Mouse (Mus musculus): ENCODE results near the gene Ltb4r2. TPM values are rescaled to one million over a fixed set of nuclear protein-coding genes. Genes with fewer than 3 reads are reported as not detected.

Ltb4r2 gene
- polyA plus RNA-seq, 1 experiment: 65.3 TPM

DNA sequence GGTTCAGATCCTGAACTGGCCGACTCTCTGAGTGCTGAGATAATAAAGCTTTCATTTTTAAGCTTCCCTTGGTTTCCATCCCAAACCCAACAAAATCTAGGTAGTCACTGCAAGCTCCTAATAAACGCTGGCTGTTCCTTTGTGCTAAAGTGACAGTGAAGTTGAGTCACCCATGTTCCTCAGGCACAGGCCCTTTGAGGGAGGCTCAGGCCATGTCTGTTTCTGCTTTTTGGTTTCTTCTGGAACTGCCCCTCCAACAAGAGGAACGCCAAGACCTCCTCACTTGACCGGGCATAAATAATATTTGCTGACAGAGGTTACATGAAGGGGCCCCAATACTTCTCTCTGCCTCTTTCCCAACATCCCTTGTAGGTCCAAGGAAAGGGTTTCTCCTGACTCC, 25.5 kb upstream of the Ltb4r2 start:
- Histone ChIP-seq H3K4me3 (ENCODE audit: low read depth, low read length) (no peak overlapping the region), H3K27me3 (ENCODE audit: control insufficient read depth, insufficient read depth, low read length) (no peaks in the 10 kb centered on the region), H3K36me3 (ENCODE audit: control insufficient read depth, insufficient read depth, low read length) (peaks cover 24% of the 10 kb centered on the region), H3K27ac (ENCODE audit: insufficient read depth, low read depth, low read length) (peak overlapping the region; percentile 52; the same call in 1 of the 2 replicates), H3K4me1 (ENCODE audit: control insufficient read depth, insufficient read depth, insufficient read length, low read length) (peaks cover 32% of the 10 kb centered on the region; the same call in 1 of the 2 replicates)
- TF ChIP-seq CTCF (IDR thresholded peaks at IDR 0.05; ENCODE audit: extremely low read depth, insufficient read length, insufficient replicate concordance, low read depth, low read length): no peak
- no peak for TF ChIP-seq POLR2A (IDR thresholded peaks at IDR 0.05; ENCODE audit: low read depth, low read length)
- 18% methylated on average over 4 of the region's 4 CpGs for WGBS

DNA sequence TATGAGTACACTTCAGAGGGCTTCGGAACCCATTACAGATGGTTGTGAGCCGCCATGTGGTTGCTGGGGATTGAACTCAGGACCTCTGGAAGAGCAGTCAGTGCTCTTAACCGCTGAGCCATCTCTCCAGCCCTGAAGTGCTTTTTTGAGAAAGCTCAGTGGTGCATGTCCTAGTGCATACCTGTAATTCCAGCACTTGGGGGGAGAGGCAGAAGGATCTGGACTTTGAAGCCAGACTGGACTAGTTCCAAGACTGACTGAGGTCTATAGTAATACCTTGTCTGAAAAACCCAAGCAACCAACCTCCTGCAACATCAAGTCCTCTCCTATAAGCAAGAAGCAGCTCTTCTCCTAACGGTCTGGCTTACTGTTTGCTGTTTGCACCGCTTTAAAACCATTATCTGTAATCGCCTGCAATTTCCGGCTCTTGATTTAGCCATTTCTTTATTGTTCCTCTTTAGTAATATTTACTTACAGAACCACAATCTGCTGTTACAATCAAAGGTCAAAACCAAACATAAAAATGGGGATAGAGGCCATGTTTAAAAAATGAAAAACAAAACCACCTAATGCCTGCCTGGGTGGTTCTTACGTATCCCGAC, 24.0 kb upstream of the Ltb4r2 start:
- Histone ChIP-seq H3K4me3 (ENCODE audit: low read depth, low read length) (no peak overlapping the region), H3K36me3 (ENCODE audit: control insufficient read depth, insufficient read depth, low read length) (peaks cover 31% of the 10 kb centered on the region), H3K4me1 (ENCODE audit: control insufficient read depth, insufficient read depth, insufficient read length, low read length) (peaks cover 32% of the 10 kb centered on the region; the same call in 1 of the 2 replicates), H3K27me3 (ENCODE audit: control insufficient read depth, insufficient read depth, low read length) (no peaks in the 10 kb centered on the region), H3K27ac (ENCODE audit: insufficient read depth, low read depth, low read length) (no peak overlapping the region)
- no peak for TF ChIP-seq POLR2A (IDR thresholded peaks at IDR 0.05; ENCODE audit: low read depth, low read length)
- WGBS: 38% methylated on average over 9 of the region's 9 CpGs

DNA sequence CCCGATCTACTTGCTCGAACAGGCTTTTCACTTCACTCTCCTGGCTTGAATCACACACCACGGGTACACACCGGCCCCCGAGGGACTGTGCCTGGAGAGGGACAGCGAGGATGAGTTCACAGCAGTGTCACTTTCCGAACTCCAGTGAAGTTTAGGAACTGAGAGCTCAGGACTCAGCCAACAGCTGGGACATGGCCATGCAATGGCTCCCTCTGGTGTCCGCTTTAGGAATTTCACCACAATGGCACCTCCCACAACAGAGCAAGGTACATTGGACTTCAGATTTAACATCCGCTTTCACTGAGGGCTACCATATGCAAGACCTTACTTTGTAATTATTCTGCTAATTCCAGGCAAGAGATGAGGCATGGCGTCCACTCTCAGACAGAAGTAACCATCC, 17.5 kb upstream of the Ltb4r2 start:
- Histone ChIP-seq H3K27ac (ENCODE audit: insufficient read depth, low read depth, low read length) (peak overlapping the region; percentile 35; the same call in 1 of the 2 replicates), H3K4me3 (ENCODE audit: low read depth, low read length) (peak overlapping the region; percentile 53), H3K36me3 (ENCODE audit: control insufficient read depth, insufficient read depth, low read length) (peaks cover 34% of the 10 kb centered on the region), H3K4me1 (ENCODE audit: control insufficient read depth, insufficient read depth, insufficient read length, low read length) (peaks cover 8% of the 10 kb centered on the region), H3K27me3 (ENCODE audit: control insufficient read depth, insufficient read depth, low read length) (no peaks in the 10 kb centered on the region)
- 12% methylated on average over 10 of the region's 10 CpGs for WGBS
- TF ChIP-seq POLR2A (IDR thresholded peaks at IDR 0.05; ENCODE audit: low read depth, low read length) (no peak), CTCF (IDR thresholded peaks at IDR 0.05; ENCODE audit: extremely low read depth, insufficient read length, insufficient replicate concordance, low read depth, low read length) (peak; percentile 94; the same call in 1 of the 2 replicates)

DNA sequence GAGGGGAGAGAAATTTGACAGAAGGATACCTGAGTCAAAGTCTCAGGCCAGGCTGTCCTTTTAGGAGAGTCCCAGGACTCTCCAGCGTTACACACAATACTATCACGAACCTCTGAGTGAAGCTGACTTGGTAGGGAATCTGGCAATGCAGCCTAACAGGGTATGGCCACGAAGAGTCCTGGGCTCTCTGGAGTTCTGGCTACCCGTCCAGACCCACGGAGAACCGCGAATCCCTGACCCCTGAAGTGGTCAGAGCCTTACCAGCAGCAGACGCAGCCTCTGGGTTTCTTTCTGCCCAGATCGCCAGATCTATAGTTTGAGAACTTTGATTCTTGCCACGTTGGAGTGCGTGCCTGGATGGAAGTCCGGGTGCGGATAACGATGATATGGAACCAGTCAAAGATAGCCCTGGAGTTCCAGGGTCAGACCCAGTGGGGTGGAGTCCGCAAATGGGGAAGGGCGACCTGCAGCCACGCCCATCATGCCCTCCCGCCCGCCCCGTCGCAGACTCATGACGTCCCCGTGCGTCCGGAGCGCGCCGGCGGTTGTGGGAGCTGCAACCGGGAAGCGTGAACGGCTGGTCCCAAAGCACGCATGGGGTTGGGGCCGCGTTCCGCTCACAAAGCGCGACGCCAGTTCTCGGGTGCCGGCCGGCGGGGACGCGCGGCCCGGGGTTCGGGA, 15.9 kb upstream of the Ltb4r2 start, which contains the start of the genes Dhrs1 and Nop9:
Dhrs1 (minus strand) TSS at position 511 of the 681 bp plus-strand sequence.
Nop9 (plus strand) TSS at position 514 of the 681 bp plus-strand sequence.
- Histone ChIP-seq H3K36me3 (ENCODE audit: control insufficient read depth, insufficient read depth, low read length) (peaks cover 25% of the 10 kb centered on the region), H3K4me3 (ENCODE audit: low read depth, low read length) (peak within 1 kb of the TSS; percentile 89)

DNA sequence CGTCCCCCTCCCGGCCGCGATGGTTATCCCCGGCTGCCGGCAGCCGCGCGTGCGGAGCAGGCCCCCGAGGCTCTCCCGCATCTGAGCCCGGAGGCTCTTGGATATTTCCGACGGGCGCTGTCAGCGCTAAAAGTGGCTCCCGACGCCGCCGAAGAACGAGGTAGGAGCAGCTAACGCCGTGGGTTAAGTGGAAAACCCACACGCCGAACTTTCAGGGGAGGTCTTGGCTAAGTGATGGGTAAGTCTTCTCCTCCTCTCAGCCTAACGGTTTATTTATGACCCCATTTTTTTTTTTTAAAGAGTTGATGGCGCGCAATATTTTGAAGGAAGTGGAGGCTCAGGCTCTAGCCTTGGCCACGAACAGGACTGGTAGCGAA, 15.4 kb upstream of the Ltb4r2 start:
- no peaks in the 10 kb centered on the region for H3K27me3 ChIP-seq (ENCODE audit: control insufficient read depth, insufficient read depth, low read length)
- under 1% methylated on average over 31 of the region's 31 CpGs for WGBS
- peak overlapping the region; percentile 89 for H3K4me3 ChIP-seq (ENCODE audit: low read depth, low read length)
- peaks cover 24% of the 10 kb centered on the region for H3K36me3 ChIP-seq (ENCODE audit: control insufficient read depth, insufficient read depth, low read length)
- TF ChIP-seq CTCF (IDR thresholded peaks at IDR 0.05; ENCODE audit: extremely low read depth, insufficient read length, insufficient replicate concordance, low read depth, low read length) (no peak), POLR2A (IDR thresholded peaks at IDR 0.05; ENCODE audit: low read depth, low read length) (no peak)
- H3K27ac ChIP-seq (ENCODE audit: insufficient read depth, low read depth, low read length): no peak overlapping the region
- H3K4me1 ChIP-seq (ENCODE audit: control insufficient read depth, insufficient read depth, insufficient read length, low read length): peaks cover 8% of the 10 kb centered on the region

More for the DNA sequence above, 15.9 kb upstream of the Ltb4r2 start, which contains the start of the genes Dhrs1 and Nop9:
- under 1% methylated on average over 46 of the region's 48 CpGs for WGBS
- Histone ChIP-seq H3K27ac (ENCODE audit: insufficient read depth, low read depth, low read length) (peak within 1 kb of the TSS; percentile 92), H3K27me3 (ENCODE audit: control insufficient read depth, insufficient read depth, low read length) (no peaks in the 10 kb centered on the region), H3K4me1 (ENCODE audit: control insufficient read depth, insufficient read depth, insufficient read length, low read length) (peaks cover 8% of the 10 kb centered on the region)
- TF ChIP-seq POLR2A (IDR thresholded peaks at IDR 0.05; ENCODE audit: low read depth, low read length) (peak; percentile 76), CTCF (IDR thresholded peaks at IDR 0.05; ENCODE audit: extremely low read depth, insufficient read length, insufficient replicate concordance, low read depth, low read length) (no peak)

DNA sequence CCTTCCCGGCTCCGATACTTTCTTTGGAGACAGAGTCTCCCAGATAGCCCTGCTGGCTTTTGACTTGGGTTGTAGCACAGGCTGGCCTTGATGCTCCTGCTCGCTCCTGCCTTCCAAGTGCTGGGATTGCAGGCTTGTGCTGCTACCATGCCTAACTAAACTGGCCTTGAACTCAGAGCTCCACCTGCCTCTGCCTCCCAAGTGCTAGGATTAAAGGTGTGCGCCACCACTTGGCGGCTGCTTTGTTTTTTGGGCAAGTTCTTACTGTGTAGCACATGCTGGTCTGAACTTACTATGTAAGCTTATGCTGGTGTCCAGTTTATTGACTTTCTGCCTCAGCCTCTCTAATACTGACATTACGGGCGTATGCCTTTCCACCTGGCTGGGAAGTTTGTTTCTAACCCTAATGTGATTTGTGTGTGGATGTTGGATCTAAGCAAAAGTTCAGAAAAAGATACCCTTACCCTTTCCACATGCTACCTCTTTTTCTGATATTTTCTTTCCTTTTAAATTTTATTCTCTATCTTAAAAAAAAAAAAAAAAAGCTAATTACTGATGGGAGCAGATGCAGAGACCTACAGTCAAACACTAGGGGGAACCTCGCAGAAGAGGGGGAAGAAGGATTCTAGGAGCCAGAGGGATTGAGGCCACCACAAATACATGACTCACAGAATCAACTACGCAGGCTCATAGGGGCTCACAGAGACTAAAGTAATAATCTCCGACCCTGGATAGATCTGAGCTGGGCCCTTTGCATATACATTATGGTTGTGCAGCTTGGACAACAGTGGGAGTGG, 14.0 kb upstream of the Ltb4r2 start:
- Histone ChIP-seq H3K27ac (ENCODE audit: insufficient read depth, low read depth, low read length) (no peak overlapping the region), H3K4me3 (ENCODE audit: low read depth, low read length) (0 out of 2 replicates have a peak overlapping the region, but pooled peaks have one; percentile 1), H3K4me1 (ENCODE audit: control insufficient read depth, insufficient read depth, insufficient read length, low read length) (peaks cover 8% of the 10 kb centered on the region), H3K27me3 (ENCODE audit: control insufficient read depth, insufficient read depth, low read length) (no peaks in the 10 kb centered on the region), H3K36me3 (ENCODE audit: control insufficient read depth, insufficient read depth, low read length) (peaks cover 29% of the 10 kb centered on the region)
- TF ChIP-seq CTCF (IDR thresholded peaks at IDR 0.05; ENCODE audit: extremely low read depth, insufficient read length, insufficient replicate concordance, low read depth, low read length) (no peak), POLR2A (IDR thresholded peaks at IDR 0.05; ENCODE audit: low read depth, low read length) (no peak)
- 77% methylated on average over 10 of the region's 10 CpGs for WGBS
